Mouse (Mus musculus) retina, postnatal 1 day (tissue): ENCODE measurements around the gene Nmnat3.
"Not testable (repeated sequence)": the region's sequence is repeated elsewhere in the genome, so short reads cannot be mapped to it uniquely, and the experiment has no call there.

Experiments
- DNase-seq: peaks from one replicate; pipeline ENCODE4 v3.0.0-alpha.2; 2012

The Nmnat3 gene

GRCm38 (mm10) chr9:98287135-98287534, at the start of gene Nmnat3:
Gene Nmnat3 (plus strand): TSS chr9:98287435.
- not testable (repeated sequence) for DNase-seq

- no peak for DNase-seq
Measured at GRCm38 (mm10) chr9:98243481-98243880, 43.8 kb upstream of the Nmnat3 start.

GRCm38 (mm10) chr9:98244223-98244622, 43.0 kb upstream of the Nmnat3 start:
- peak; percentile 59 for DNase-seq

GRCm38 (mm10) chr9:98245226-98245625, 42.0 kb upstream of the Nmnat3 start:
- DNase-seq = no peak

- DNase-seq = no peak
Measured at GRCm38 (mm10) chr9:98246351-98246750, 40.9 kb upstream of the Nmnat3 start.

- DNase-seq = no peak
Measured at GRCm38 (mm10) chr9:98260210-98260609, 27.0 kb upstream of the Nmnat3 start.

- DNase-seq = peak; percentile 6
Measured at GRCm38 (mm10) chr9:98261461-98262011, 25.7 kb upstream of the Nmnat3 start.

- DNase-seq = no peak
Measured at GRCm38 (mm10) chr9:98264916-98265315, 22.3 kb upstream of the Nmnat3 start.

- DNase-seq = peak; percentile 27
Measured at GRCm38 (mm10) chr9:98272734-98273133, 14.5 kb upstream of the Nmnat3 start.

- DNase-seq = no peak
Measured at GRCm38 (mm10) chr9:98275080-98275479, 12.2 kb upstream of the Nmnat3 start.

- DNase-seq = no peak
Measured at GRCm38 (mm10) chr9:98280162-98280561, 7.1 kb upstream of the Nmnat3 start.

- no peak for DNase-seq
Measured at GRCm38 (mm10) chr9:98285606-98286301, 1.5 kb upstream of the Nmnat3 start.

GRCm38 (mm10) chr9:98289665-98290064, 2.4 kb downstream of the Nmnat3 start:
- no peak for DNase-seq

- DNase-seq = no peak
Measured at GRCm38 (mm10) chr9:98290591-98290990, 3.4 kb downstream of the Nmnat3 start.

GRCm38 (mm10) chr9:98296383-98297201, 9.4 kb downstream of the Nmnat3 start:
- peak; percentile 93 for DNase-seq

GRCm38 (mm10) chr9:98297234-98297936, 10.2 kb downstream of the Nmnat3 start:
- DNase-seq = peak; percentile 40

- DNase-seq = no peak
Measured at GRCm38 (mm10) chr9:98297937-98298595, 10.8 kb downstream of the Nmnat3 start.

GRCm38 (mm10) chr9:98298761-98299160, 11.5 kb downstream of the Nmnat3 start:
- no peak for DNase-seq

GRCm38 (mm10) chr9:98299235-98299634, 12.0 kb downstream of the Nmnat3 start:
- DNase-seq = no peak

- no peak for DNase-seq
Measured at GRCm38 (mm10) chr9:98300582-98300981, 13.3 kb downstream of the Nmnat3 start.

GRCm38 (mm10) chr9:98307011-98307410, 19.8 kb downstream of the Nmnat3 start:
- DNase-seq = no peak

- DNase-seq = peak; percentile 75
Measured at GRCm38 (mm10) chr9:98311316-98311965, 24.2 kb downstream of the Nmnat3 start.
